Mouse (Mus musculus) hindbrain, postnatal 0 days (tissue): ENCODE results near the gene Csrp2. TPM values are rescaled to one million over a fixed set of nuclear protein-coding genes. Genes with fewer than 3 reads are reported as not detected.
A peak's percentile ranks its signal among the peaks of the same experiment; 100 is the strongest.

Experiments used
- ATAC-seq: fragments of 200-750 bp; cut with Nextera tagmentation; 2 replicates; pipeline ENCODE4 v1.8.0; 2017; ENCODE audit warnings: mild to moderate bottlenecking, moderate TSS enrichment, moderate library complexity
- DNase-seq: peaks from one replicate; pipeline ENCODE4 v3.0.0-alpha.2; 2015; ENCODE audit warnings: low spot score
- H3K27ac ChIP-seq: fragments of 300-500 bp; sonication (generic); 2 replicates; pipeline ENCODE4 v1.5.1; 2014; ENCODE audit warnings: mild to moderate bottlenecking
- H3K27me3 ChIP-seq: fragments of 300-500 bp; sonication (generic); 2 replicates; pipeline ENCODE4 v1.6.1; 2014; ENCODE audit warnings: low read length, mixed read lengths; ENCODE audit not compliant: insufficient read depth
- H3K36me3 ChIP-seq: fragments of 300-500 bp; sonication (generic); 2 replicates; pipeline ENCODE4 v1.6.1; 2014; ENCODE audit warnings: low read length, mixed read lengths; ENCODE audit not compliant: insufficient read depth
- H3K4me1 ChIP-seq: fragments of 300-500 bp; sonication (generic); 2 replicates; pipeline ENCODE4 v1.6.1; 2014; ENCODE audit warnings: antibody characterized with exemption, low read length, mixed read lengths; ENCODE audit not compliant: insufficient read depth
- H3K4me2 ChIP-seq: fragments of 300-500 bp; sonication (generic); 2 replicates; pipeline ENCODE4 v1.6.1; 2014; ENCODE audit warnings: low read depth, mild to moderate bottlenecking, low read length, moderate library complexity, mixed read lengths
- H3K4me3 ChIP-seq: fragments of 300-500 bp; sonication (generic); 2 replicates; pipeline ENCODE4 v1.5.1; 2014; ENCODE audit warnings: low read length
- H3K9ac ChIP-seq: fragments of 300-500 bp; sonication (generic); replicated peaks from 2 replicates; pipeline ENCODE4 v1.6.1; 2014; ENCODE audit warnings: mild to moderate bottlenecking, low read length, moderate library complexity, mixed read lengths
- H3K9me3 ChIP-seq: fragments of 300-500 bp; sonication (generic); 2 replicates; pipeline ENCODE4 v1.6.1; 2016; ENCODE audit warnings: low read length, mixed read lengths
- CTCF ChIP-seq: IDR thresholded peaks from 2 replicates; pipeline ENCODE4 v1.5.1; 2016; ENCODE audit warnings: antibody characterized with exemption, control low read depth, low read depth
- WGBS: fragments of 180-500 bp; shearing (Covaris S2); extraction: QIAGEN DNeasy Blood & Tissue Kit; methylation state at CpG from one replicate; pipeline ENCODE4 v1.1.7; 2014; 5-methylcytosine and 5-hydroxymethylcytosine counted together
- polyA plus RNA-seq: library from polyadenylated mRNA; unstranded; fragments of >200 nt; fragmentation: Nextera tagmentation; extraction: Ambion mirVana; gene quantifications from 2 replicates; pipeline ENCODE4 v1.2.1, GENCODE M21; 2015
- total RNA-seq: library from RNA; depleted of rRNA; stranded (reverse); fragments of >200 nt; gene quantifications from 2 replicates; pipeline ENCODE4 v1.2.3, GENCODE M21; 2014; rRNA removed

Csrp2 gene
- total and polyA plus RNA-seq, 2 experiments from 2014 or later: 76.3 to 99.6 TPM

DNA sequence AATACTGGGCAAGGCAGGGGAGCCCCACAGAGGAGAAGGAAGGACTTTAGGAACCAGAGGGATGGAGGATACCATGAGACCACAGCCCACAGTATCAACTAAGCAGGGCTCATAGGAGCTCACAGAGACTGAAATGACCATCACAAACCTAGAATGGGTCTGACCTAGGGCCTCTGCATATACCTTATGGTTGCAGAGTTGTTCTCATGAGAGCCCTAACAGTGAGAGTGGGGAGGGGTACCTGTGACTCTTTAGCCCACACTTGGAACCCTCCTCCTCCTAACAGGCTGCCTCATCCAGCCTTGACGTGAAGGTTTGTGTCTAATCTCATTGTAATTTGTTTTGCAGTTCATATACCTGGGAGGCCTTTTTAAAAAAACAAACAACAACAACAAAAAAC is 55.3 kb downstream of the Csrp2 start:
- no peaks in the 10 kb centered on the region for H3K9me3 ChIP-seq
- no peak overlapping the region for H3K27ac ChIP-seq
- TF ChIP-seq CTCF: no peak
- DNase-seq: no peak
- H3K4me1 ChIP-seq: no peaks in the 10 kb centered on the region
- 88% methylated on average over 1 of the region's 1 CpGs for WGBS
- peaks cover 12% of the 10 kb centered on the region for H3K36me3 ChIP-seq
- no peak overlapping the region for H3K4me2 ChIP-seq
- H3K4me3 ChIP-seq: no peak overlapping the region
- no peaks in the 10 kb centered on the region for H3K27me3 ChIP-seq
- ATAC-seq: 0 out of 2 replicates have a peak, but pooled peaks have one; percentile 12
- H3K9ac ChIP-seq: no peak overlapping the region

DNA sequence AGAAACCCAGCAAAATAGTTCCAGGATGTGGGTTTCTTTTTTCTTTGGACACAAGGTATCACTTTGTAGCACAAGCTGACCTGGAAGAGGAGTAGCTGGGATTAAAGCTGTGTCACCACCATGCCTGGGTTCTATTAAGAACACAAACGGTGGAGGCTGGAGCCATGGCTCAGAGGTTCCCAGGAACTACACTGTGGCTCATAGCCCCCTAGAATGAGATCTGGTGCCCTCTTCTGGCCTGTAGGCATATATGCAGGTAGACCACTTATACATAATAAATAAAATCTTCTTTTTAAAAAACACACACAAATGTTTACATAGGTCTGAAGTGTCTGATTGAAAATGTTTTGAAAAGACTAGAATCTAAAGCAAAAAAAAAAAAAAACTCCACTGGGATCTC is 56.5 kb downstream of the Csrp2 start:
- Histone ChIP-seq H3K36me3 (peaks cover 10% of the 10 kb centered on the region), H3K9me3 (no peaks in the 10 kb centered on the region), H3K4me1 (no peaks in the 10 kb centered on the region), H3K4me3 (no peak overlapping the region), H3K27ac (no peak overlapping the region), H3K4me2 (no peak overlapping the region), H3K9ac (no peak overlapping the region), H3K27me3 (no peaks in the 10 kb centered on the region)
- peak; percentile 72 for ATAC-seq
- peak; percentile 80 for TF ChIP-seq CTCF
- DNase-seq: peak; percentile 82
- 0% methylated on average over 1 of the region's 1 CpGs for whole genome bisulfite sequencing

DNA sequence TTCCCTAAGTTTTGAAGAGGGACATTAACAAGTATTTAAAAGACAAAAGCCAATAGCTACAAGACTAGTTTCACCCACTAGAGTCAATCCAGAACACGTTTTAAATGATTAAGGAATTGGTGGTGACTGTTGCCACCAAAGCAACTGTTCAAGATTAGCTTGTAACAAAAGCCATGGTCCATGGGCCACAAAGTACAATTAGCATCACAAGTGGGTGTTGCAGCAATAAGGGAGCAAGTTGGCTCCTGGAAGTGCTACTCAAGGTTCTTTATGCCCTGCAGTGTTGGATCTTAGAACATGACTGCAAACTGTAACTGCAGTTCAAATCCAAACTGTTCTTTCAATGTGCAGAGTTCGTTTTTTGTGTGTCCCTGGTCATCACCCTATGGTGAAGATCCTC is 57.8 kb downstream of the Csrp2 start:
- no peak for DNase-seq
- no peaks in the 10 kb centered on the region for H3K9me3 ChIP-seq
- H3K4me3 ChIP-seq: no peak overlapping the region
- no peak overlapping the region for H3K27ac ChIP-seq
- H3K4me1 ChIP-seq: no peaks in the 10 kb centered on the region
- H3K27me3 ChIP-seq: no peaks in the 10 kb centered on the region
- WGBS: 58% methylated on average over 2 of the region's 2 CpGs
- peaks cover 4% of the 10 kb centered on the region for H3K36me3 ChIP-seq
- TF ChIP-seq CTCF: no peak
- no peak overlapping the region for H3K4me2 ChIP-seq
- no peak for ATAC-seq
- no peak overlapping the region for H3K9ac ChIP-seq

DNA sequence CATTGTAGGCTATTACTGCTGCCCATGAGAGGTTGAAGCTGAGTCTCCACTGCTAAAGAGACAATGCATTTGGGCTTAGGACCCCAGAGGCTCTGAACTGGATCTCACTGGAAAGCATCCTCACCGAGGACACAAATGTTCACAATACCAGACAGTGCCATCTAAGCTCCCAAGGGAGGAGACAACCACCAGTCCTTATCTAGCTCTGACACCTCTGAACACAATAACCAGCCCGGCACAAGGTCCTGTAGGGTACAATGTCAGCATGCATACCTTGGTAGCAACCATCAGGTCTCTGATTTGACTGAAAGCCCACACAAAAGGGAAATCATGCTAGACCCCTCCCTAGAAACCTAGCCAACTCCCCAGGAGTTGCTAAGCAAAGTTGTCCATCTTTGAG is 59.8 kb downstream of the Csrp2 start:
- Histone ChIP-seq H3K4me3 (no peak overlapping the region), H3K4me2 (no peak overlapping the region), H3K36me3 (peaks cover 4% of the 10 kb centered on the region), H3K27ac (no peak overlapping the region), H3K27me3 (no peaks in the 10 kb centered on the region), H3K4me1 (no peaks in the 10 kb centered on the region), H3K9ac (no peak overlapping the region), H3K9me3 (no peaks in the 10 kb centered on the region)
- WGBS: 90% methylated on average over 2 of the region's 2 CpGs
- no peak for DNase-seq
- no peak for ATAC-seq
- TF ChIP-seq CTCF: no peak

DNA sequence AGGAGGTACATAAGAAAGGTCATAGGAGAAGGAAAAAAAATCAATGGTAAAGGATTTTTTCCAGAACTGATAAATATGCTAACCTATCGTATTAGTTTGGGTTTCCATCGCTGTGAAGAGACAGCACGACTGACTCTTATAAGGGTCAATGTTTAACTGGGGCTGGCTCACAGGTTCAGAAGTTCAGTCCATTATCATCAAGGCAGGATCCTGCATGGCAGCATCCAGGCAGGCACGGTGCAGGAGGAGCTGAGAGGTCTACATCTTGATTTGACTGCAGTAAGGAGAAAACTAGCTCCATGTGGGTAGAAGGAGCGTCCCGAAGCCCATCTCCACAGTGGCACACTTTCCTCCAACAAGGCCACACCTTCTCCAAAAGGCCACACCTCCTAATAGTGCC is 60.9 kb downstream of the Csrp2 start:
- no peaks in the 10 kb centered on the region for H3K4me1 ChIP-seq
- H3K9me3 ChIP-seq: no peaks in the 10 kb centered on the region
- H3K27me3 ChIP-seq: no peaks in the 10 kb centered on the region
- WGBS: 93% methylated on average over 6 of the region's 6 CpGs
- no peak overlapping the region for H3K27ac ChIP-seq
- no peak overlapping the region for H3K9ac ChIP-seq
- ATAC-seq (no peak), DNase-seq (no peak)
- no peak for TF ChIP-seq CTCF
- no peak overlapping the region for H3K4me3 ChIP-seq
- peaks cover 4% of the 10 kb centered on the region for H3K36me3 ChIP-seq
- H3K4me2 ChIP-seq: no peak overlapping the region

DNA sequence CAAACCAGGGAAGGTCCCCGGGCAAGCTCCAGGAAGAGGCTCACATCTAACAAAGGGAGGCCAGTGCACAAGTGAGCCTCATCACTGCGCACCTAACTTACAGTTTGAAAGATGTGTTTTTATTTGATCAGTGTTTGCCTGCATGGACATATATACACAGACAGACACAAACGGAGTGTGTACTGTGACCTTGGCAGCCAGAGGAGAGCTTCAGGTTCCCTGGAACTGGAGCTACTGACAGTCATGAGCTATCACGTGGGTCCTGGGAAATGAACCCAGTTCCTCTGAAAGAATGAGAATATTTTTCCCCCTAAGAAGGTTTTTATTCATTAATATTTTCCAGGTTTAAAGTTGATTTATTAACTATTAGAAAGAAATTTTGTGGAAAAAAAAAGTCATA is 63.2 kb downstream of the Csrp2 start:
- Histone ChIP-seq H3K36me3 (peaks cover 4% of the 10 kb centered on the region), H3K9ac (no peak overlapping the region), H3K4me1 (no peaks in the 10 kb centered on the region), H3K27ac (no peak overlapping the region), H3K4me2 (no peak overlapping the region), H3K9me3 (no peaks in the 10 kb centered on the region), H3K27me3 (no peaks in the 10 kb centered on the region), H3K4me3 (no peak overlapping the region)
- no peak for TF ChIP-seq CTCF
- DNase-seq (no peak), ATAC-seq (no peak)
- WGBS: 89% methylated on average over 4 of the region's 4 CpGs

DNA sequence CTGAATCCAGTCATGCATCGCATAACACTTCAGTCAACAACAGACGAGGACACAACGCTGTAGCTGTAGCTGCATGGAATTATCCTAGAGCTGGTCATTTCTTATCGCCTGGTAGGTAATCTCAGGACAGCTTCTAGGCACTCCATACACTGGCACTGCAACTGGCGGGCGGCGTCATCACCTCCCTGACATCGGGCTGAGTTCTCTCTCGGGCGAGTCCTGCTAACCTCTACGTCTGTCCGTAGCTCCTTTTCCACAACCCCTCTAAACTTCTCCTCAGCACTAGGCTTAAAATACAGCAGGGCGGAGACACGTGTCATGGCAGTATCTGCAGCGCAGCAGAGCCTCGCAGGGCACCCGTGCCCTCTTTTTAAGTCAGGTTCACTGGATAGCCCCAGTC is 67.1 kb downstream of the Csrp2 start:
- no peak for ATAC-seq

More for the DNA sequence above, 67.1 kb downstream of the Csrp2 start:
- no peak for TF ChIP-seq CTCF
- Histone ChIP-seq H3K4me1 (peaks cover 4% of the 10 kb centered on the region; the same call in 1 of the 2 replicates), H3K4me3 (no peak overlapping the region), H3K36me3 (no peaks in the 10 kb centered on the region; the same call in 1 of the 2 replicates), H3K27me3 (no peaks in the 10 kb centered on the region), H3K27ac (no peak overlapping the region), H3K9me3 (no peaks in the 10 kb centered on the region), H3K4me2 (no peak overlapping the region), H3K9ac (no peak overlapping the region)
- WGBS: 94% methylated on average over 17 of the region's 17 CpGs
- DNase-seq: no peak

Other genes starting within 250 kb of the Csrp2 start
- gene E2f7, start 174.3 kb upstream of the Csrp2 start, total RNA-seq: 3.6 and 5.1 TPM in 2 replicates
- 5.9 and 6.4 TPM in 2 replicates for gene E2f7, start 174.3 kb upstream of the Csrp2 start, polyA plus RNA-seq
- 40.7 and 45.1 TPM in 2 replicates for gene Zdhhc17, start 90.4 kb downstream of the Csrp2 start, total RNA-seq
- gene Zdhhc17, start 90.4 kb downstream of the Csrp2 start, polyA plus RNA-seq: 41.0 and 44.8 TPM in 2 replicates
- gene Osbpl8, start 245.0 kb downstream of the Csrp2 start, total RNA-seq: 36.3 and 39.8 TPM in 2 replicates
- gene Osbpl8, start 245.0 kb downstream of the Csrp2 start, polyA plus RNA-seq: 15.4 and 15.8 TPM in 2 replicates